Mouse (Mus musculus) bone marrow macrophage, adult 2 months (primary cell): ENCODE results near the gene Kctd11.

ENCODE experiments used
- CTCF ChIP-seq: IDR thresholded peaks from 2 replicates; pipeline ENCODE4 v1.5.1; 2012; ENCODE audit warnings: low read depth, mild to moderate bottlenecking, low read length, moderate library complexity
- POLR2A ChIP-seq: IDR thresholded peaks from 2 replicates; pipeline ENCODE4 v1.6.1; 2012; ENCODE audit warnings: mild to moderate bottlenecking, low read depth, low read length, borderline replicate concordance

DNA sequence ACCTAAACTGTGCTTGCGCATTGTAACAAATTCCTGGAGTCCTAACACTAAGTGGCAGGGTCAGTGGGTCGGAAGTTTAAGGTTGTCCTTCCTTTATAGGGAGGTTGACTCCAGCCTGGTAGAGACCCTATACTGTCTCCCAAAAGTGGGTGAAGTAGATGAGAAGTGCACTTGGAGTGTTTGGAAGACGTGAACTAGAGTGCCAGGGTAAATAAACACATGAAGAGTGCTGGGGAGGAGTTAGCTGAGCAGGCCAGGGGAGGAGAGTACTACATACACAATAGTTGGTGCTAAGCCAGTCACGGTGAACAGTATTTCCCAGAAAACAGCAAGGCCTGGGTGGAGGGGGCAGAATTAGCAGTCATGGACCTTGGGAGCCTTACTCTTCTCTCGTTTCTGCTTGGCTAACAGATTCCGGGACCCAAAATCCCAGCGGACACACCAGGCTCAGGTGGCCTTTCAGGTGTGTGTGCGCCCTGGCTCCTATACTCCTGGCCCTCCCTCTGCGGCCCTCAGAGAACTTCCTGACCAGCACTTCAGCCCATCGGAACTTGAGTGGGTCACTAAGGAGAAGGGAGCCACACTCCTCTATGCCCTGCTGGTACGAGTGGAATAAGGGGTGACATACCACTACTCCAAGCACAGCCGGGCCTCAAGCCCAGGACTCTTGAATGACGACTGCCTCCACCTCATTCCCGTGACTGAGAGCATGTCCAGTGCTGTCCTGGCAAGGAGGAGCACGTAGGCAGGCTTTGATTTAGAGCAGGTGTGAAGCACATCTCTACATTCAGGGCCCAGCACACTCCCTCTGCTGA is 31.7 kb upstream of the Kctd11 start:
- TF ChIP-seq CTCF (no peak), POLR2A (no peak)
